Mouse (Mus musculus) hindbrain, embryonic 16.5 days (tissue): ENCODE data around the gene Cdk4. TPM values are rescaled to one million over a fixed set of nuclear protein-coding genes. Genes with fewer than 3 reads are reported as not detected.

Source experiments
- ATAC-seq: fragments of 200-750 bp; cut with Nextera tagmentation; 2 replicates; pipeline ENCODE4 v1.8.0; 2017; ENCODE audit warnings: moderate TSS enrichment, moderate library complexity
- H3K27ac ChIP-seq: fragments of 300-500 bp; sonication (generic); 2 replicates; pipeline ENCODE4 v1.5.1; 2014; ENCODE audit warnings: low read depth, mild to moderate bottlenecking, control low read depth, low read length, moderate library complexity
- H3K27me3 ChIP-seq: fragments of 300-500 bp; sonication (generic); replicated peaks from 2 replicates; pipeline ENCODE4 v1.6.1; 2014; ENCODE audit warnings: low read length; ENCODE audit not compliant: control insufficient read depth, insufficient read depth
- H3K36me3 ChIP-seq: fragments of 300-500 bp; sonication (generic); 2 replicates; pipeline ENCODE4 v1.6.1; 2014; ENCODE audit warnings: mild to moderate bottlenecking, low read length, moderate library complexity, mixed read lengths; ENCODE audit not compliant: control insufficient read depth, insufficient read depth
- H3K4me1 ChIP-seq: fragments of 300-500 bp; sonication (generic); 2 replicates; pipeline ENCODE4 v1.6.1; 2014; ENCODE audit warnings: low read depth, low read length; ENCODE audit not compliant: control insufficient read depth, insufficient read depth
- H3K4me2 ChIP-seq: fragments of 300-500 bp; sonication (generic); 2 replicates; pipeline ENCODE4 v1.6.1; 2014; ENCODE audit warnings: mild to moderate bottlenecking, low read length, control low read depth, moderate library complexity
- H3K4me3 ChIP-seq: fragments of 300-500 bp; sonication (generic); 2 replicates; pipeline ENCODE4 v1.5.1; 2014; ENCODE audit warnings: mild to moderate bottlenecking, low read length, control low read depth, moderate library complexity
- H3K9ac ChIP-seq: fragments of 300-500 bp; sonication (generic); 2 replicates; pipeline ENCODE4 v1.6.1; 2014; ENCODE audit warnings: low read depth, mild to moderate bottlenecking, control low read depth, low read length, moderate library complexity
- H3K9me3 ChIP-seq: fragments of 300-500 bp; sonication (generic); 2 replicates; pipeline ENCODE4 v1.6.1; 2014; ENCODE audit warnings: mild to moderate bottlenecking, low read length, moderate library complexity; ENCODE audit not compliant: control insufficient read depth
- WGBS: fragments of 180-500 bp; shearing (Covaris S2); extraction: QIAGEN DNeasy Blood & Tissue Kit; methylation state at CpG from one replicate; pipeline ENCODE4 v1.1.7; 2014; 5-methylcytosine and 5-hydroxymethylcytosine counted together
- polyA plus RNA-seq: library from polyadenylated mRNA; unstranded; fragments of >200 nt; fragmentation: Nextera tagmentation; extraction: Ambion mirVana; gene quantifications from 2 replicates; pipeline ENCODE4 v1.2.1, GENCODE M21; 2015

The Cdk4 gene
- polyA plus RNA-seq, 1 experiment from 2014 or later: 669 TPM

DNA sequence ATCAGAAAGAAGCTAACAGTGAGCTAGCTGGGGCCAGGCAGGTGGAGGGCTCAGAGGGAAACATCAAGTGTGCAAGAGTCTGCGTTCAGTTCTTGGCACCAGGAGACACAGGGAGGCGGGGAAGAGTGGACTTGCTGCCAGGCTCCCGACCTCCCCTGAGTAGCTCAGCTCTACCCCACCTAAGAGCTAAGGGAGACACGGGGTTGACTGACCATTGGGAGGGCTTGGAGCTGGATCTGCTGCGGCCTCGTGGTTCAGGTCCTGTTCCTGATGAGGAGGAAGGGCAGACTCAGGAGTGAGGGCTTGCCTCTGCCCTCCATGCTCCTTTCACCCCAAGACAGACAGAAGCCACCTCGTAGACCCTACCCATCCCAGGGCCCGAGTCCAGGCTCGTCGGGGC is 35.9 kb downstream of the Cdk4 start:
- Histone ChIP-seq H3K4me2 (no peak overlapping the region), H3K27me3 (no peaks in the 10 kb centered on the region), H3K27ac (no peak overlapping the region), H3K36me3 (peaks cover 36% of the 10 kb centered on the region), H3K9ac (no peak overlapping the region), H3K9me3 (no peaks in the 10 kb centered on the region), H3K4me1 (peaks cover 11% of the 10 kb centered on the region; the same call in 1 of the 2 replicates), H3K4me3 (no peak overlapping the region)
- 81% methylated on average over 10 of the region's 10 CpGs for WGBS
- ATAC-seq: no peak

GRCm38 (mm10) chr10:127099868-127100267 is 36.5 kb downstream of the Cdk4 start:
- Histone ChIP-seq H3K4me3 (no peak overlapping the region), H3K36me3 (peaks cover 36% of the 10 kb centered on the region), H3K9me3 (no peaks in the 10 kb centered on the region), H3K27me3 (no peaks in the 10 kb centered on the region), H3K4me1 (peaks cover 5% of the 10 kb centered on the region; the same call in 1 of the 2 replicates), H3K4me2 (no peak overlapping the region), H3K27ac (no peak overlapping the region), H3K9ac (no peak overlapping the region)
- 94% methylated on average over 15 of the region's 15 CpGs for WGBS
- ATAC-seq: no peak

- no peak overlapping the region for H3K4me2 ChIP-seq
- no peaks in the 10 kb centered on the region for H3K4me1 ChIP-seq
- H3K27me3 ChIP-seq: no peaks in the 10 kb centered on the region
- no peak overlapping the region for H3K4me3 ChIP-seq
- no peaks in the 10 kb centered on the region for H3K9me3 ChIP-seq
- no peak overlapping the region for H3K27ac ChIP-seq
- WGBS: 90% methylated on average over 8 of the region's 8 CpGs
- no peak overlapping the region for H3K9ac ChIP-seq
- peaks cover 36% of the 10 kb centered on the region for H3K36me3 ChIP-seq
- no peak for ATAC-seq
These were observed 37.1 kb downstream of the Cdk4 start for GRCm38 (mm10) chr10:127100414-127100813.

DNA sequence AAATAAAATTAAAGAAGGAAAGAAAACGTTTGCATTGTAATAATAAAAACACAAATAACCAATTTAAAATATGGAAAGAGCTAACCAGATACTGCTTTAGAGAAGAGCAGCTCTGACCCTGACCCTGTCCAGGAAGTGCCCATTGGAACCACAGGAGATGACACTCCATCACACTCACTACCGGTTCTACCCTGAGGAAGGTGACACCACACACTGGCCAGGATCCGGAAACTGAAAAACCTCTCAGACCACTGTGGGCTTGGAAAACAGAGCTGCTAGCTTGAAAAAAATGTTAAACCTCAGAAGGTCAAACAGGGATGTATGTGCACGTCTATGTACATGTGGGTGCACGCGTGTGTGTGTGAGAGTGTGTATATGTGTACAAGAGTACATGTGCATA is 37.8 kb downstream of the Cdk4 start:
- no peak overlapping the region for H3K4me2 ChIP-seq
- no peaks in the 10 kb centered on the region for H3K27me3 ChIP-seq
- no peak overlapping the region for H3K4me3 ChIP-seq
- H3K27ac ChIP-seq: no peak overlapping the region
- peaks cover 29% of the 10 kb centered on the region for H3K36me3 ChIP-seq
- H3K4me1 ChIP-seq: no peaks in the 10 kb centered on the region
- ATAC-seq: no peak
- no peaks in the 10 kb centered on the region for H3K9me3 ChIP-seq
- 87% methylated on average over 6 of the region's 6 CpGs for WGBS
- no peak overlapping the region for H3K9ac ChIP-seq

DNA sequence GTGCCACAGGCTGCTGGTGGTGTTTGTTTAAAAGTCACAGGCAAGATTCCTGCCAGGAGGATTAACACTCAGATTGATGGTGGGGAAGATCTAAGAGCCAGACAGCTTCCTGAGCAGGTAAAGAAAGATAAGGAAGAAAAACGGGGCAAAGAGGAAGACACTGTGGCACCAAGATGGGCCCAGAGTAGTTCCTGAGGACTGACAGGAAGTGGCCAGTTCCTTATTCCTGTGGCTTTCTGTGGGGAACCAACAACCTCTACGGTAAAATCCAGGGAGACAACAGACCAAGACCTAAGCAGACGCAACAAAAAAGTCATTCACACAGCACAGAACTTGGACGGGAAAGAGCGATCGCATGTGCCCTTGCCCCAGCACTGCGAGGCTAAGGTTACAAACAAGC is 40.3 kb downstream of the Cdk4 start:
- WGBS: 79% methylated on average over 7 of the region's 7 CpGs
- H3K36me3 ChIP-seq: peaks cover 10% of the 10 kb centered on the region
- no peak for ATAC-seq

GRCm38 (mm10) chr10:127107563-127108261 is 44.4 kb downstream of the Cdk4 start:
- H3K4me3 ChIP-seq: no peak overlapping the region
- no peak for ATAC-seq
- peaks cover 2% of the 10 kb centered on the region for H3K36me3 ChIP-seq
- H3K4me1 ChIP-seq: no peaks in the 10 kb centered on the region
- H3K9ac ChIP-seq: no peak overlapping the region
- no peak overlapping the region for H3K4me2 ChIP-seq
- WGBS: 92% methylated on average over 15 of the region's 16 CpGs
- H3K9me3 ChIP-seq: no peaks in the 10 kb centered on the region
- H3K27ac ChIP-seq: no peak overlapping the region
- H3K27me3 ChIP-seq: no peaks in the 10 kb centered on the region

More for the DNA sequence above, 40.3 kb downstream of the Cdk4 start:
- H3K9ac ChIP-seq: no peak overlapping the region
- no peak overlapping the region for H3K27ac ChIP-seq
- H3K4me1 ChIP-seq: no peaks in the 10 kb centered on the region
- no peaks in the 10 kb centered on the region for H3K9me3 ChIP-seq
- H3K4me3 ChIP-seq: no peak overlapping the region
- no peaks in the 10 kb centered on the region for H3K27me3 ChIP-seq
- no peak overlapping the region for H3K4me2 ChIP-seq

- no peak for ATAC-seq
- no peaks in the 10 kb centered on the region for H3K4me1 ChIP-seq
These were observed 44.9 kb downstream of the Cdk4 start for GRCm38 (mm10) chr10:127108262-127108583.

GRCm38 (mm10) chr10:127111001-127111887 is 47.9 kb downstream of the Cdk4 start:
- H3K27me3 ChIP-seq: no peaks in the 10 kb centered on the region
- no peak overlapping the region for H3K9ac ChIP-seq
- no peak overlapping the region for H3K27ac ChIP-seq
- H3K4me1 ChIP-seq: no peaks in the 10 kb centered on the region
- ATAC-seq: no peak
- no peak overlapping the region for H3K4me3 ChIP-seq
- H3K4me2 ChIP-seq: no peak overlapping the region
- 92% methylated on average over 15 of the region's 15 CpGs for WGBS
- H3K9me3 ChIP-seq: no peaks in the 10 kb centered on the region
- peaks cover 14% of the 10 kb centered on the region for H3K36me3 ChIP-seq

More at GRCm38 (mm10) chr10:127108262-127108583, 44.9 kb downstream of the Cdk4 start:
- WGBS: 82% methylated on average over 3 of the region's 3 CpGs
- Histone ChIP-seq H3K27me3 (no peaks in the 10 kb centered on the region), H3K4me2 (no peak overlapping the region), H3K36me3 (peaks cover 7% of the 10 kb centered on the region), H3K9ac (no peak overlapping the region), H3K9me3 (no peaks in the 10 kb centered on the region), H3K4me3 (no peak overlapping the region), H3K27ac (no peak overlapping the region)

GRCm38 (mm10) chr10:127114408-127114807 is 51.1 kb downstream of the Cdk4 start:
- Histone ChIP-seq H3K27ac (no peak overlapping the region), H3K4me2 (no peak overlapping the region), H3K27me3 (no peaks in the 10 kb centered on the region), H3K9ac (no peak overlapping the region), H3K36me3 (peaks cover 30% of the 10 kb centered on the region), H3K4me1 (no peaks in the 10 kb centered on the region; the same call in 1 of the 2 replicates), H3K4me3 (no peak overlapping the region), H3K9me3 (no peaks in the 10 kb centered on the region)
- no peak for ATAC-seq
- WGBS: 96% methylated on average over 11 of the region's 11 CpGs
